Mouse (Mus musculus) midbrain, embryonic 13.5 days (tissue): Measurements from ENCODE around the gene Fcrlb. TPM values are rescaled to one million over a fixed set of nuclear protein-coding genes. Genes with fewer than 3 reads are reported as not detected.
A peak's percentile ranks its signal among the peaks of the same experiment; 100 is the strongest.

ENCODE experiments used
- ATAC-seq: fragments of 200-750 bp; cut with Nextera tagmentation; 2 replicates; pipeline ENCODE4 v1.8.0; 2017; ENCODE audit warnings: mild to moderate bottlenecking, moderate TSS enrichment, moderate library complexity
- H3K27ac ChIP-seq: fragments of 300-500 bp; sonication (generic); 2 replicates; pipeline ENCODE4 v1.5.1; 2015; ENCODE audit warnings: inconsistent platforms, mild to moderate bottlenecking, moderate library complexity
- H3K27me3 ChIP-seq: fragments of 300-500 bp; sonication (generic); 2 replicates; pipeline ENCODE4 v1.6.1; 2015; ENCODE audit warnings: mild to moderate bottlenecking, inconsistent platforms
- H3K36me3 ChIP-seq: fragments of 300-500 bp; sonication (generic); 2 replicates; pipeline ENCODE4 v1.6.1; 2015; ENCODE audit warnings: mild to moderate bottlenecking, inconsistent platforms
- H3K4me1 ChIP-seq: fragments of 300-500 bp; sonication (generic); replicated peaks from 2 replicates; pipeline ENCODE4 v1.6.1; 2015; ENCODE audit warnings: inconsistent platforms
- H3K4me2 ChIP-seq: fragments of 300-500 bp; sonication (generic); replicated peaks from 2 replicates; pipeline ENCODE4 v1.6.1; 2015; ENCODE audit warnings: moderate library complexity, mild to moderate bottlenecking, inconsistent platforms
- H3K4me3 ChIP-seq: fragments of 300-500 bp; sonication (generic); replicated peaks from 2 replicates; pipeline ENCODE4 v1.5.1; 2015; ENCODE audit warnings: mild to moderate bottlenecking, inconsistent platforms
- H3K9ac ChIP-seq: fragments of 300-500 bp; sonication (generic); replicated peaks from 2 replicates; pipeline ENCODE4 v1.6.1; 2015; ENCODE audit warnings: mild to moderate bottlenecking, inconsistent platforms
- H3K9me3 ChIP-seq: fragments of 300-500 bp; sonication (generic); 2 replicates; pipeline ENCODE4 v1.6.1; 2016; ENCODE audit warnings: mild to moderate bottlenecking, inconsistent platforms
- WGBS: fragments of 180-500 bp; shearing (Covaris S2); methylation state at CpG from one replicate; pipeline ENCODE4 v1.1.7; 2015; 5-methylcytosine and 5-hydroxymethylcytosine counted together
- polyA plus RNA-seq: library from polyadenylated mRNA; unstranded; fragments of >200 nt; fragmentation: Nextera tagmentation; extraction: Ambion mirVana; gene quantifications from 2 replicates; pipeline ENCODE4 v1.2.1, GENCODE M21; 2015

Gene Fcrlb
- polyA plus RNA-seq, 1 experiment from 2014 or later, result 0.16 TPM

- ATAC-seq, result 0 out of 2 replicates have a peak, but pooled peaks have one; percentile 15
- Histone ChIP-seq H3K27me3 (no peaks in the 10 kb centered on the region), H3K4me1 (peaks cover 21% of the 10 kb centered on the region), H3K4me2 (peak overlapping the region; percentile 81), H3K36me3 (peaks cover 23% of the 10 kb centered on the region), H3K9ac (peak overlapping the region; percentile 94), H3K4me3 (peak overlapping the region; percentile 94), H3K9me3 (no peaks in the 10 kb centered on the region), H3K27ac (no peak overlapping the region)
- WGBS, result 35% methylated on average over 8 of the region's 8 CpGs
Observed at GRCm38 (mm10) chr1:170884390-170884789, 28.4 kb downstream of the Fcrlb start.

GRCm38 (mm10) chr1:170882915-170883485, 29.7 kb downstream of the Fcrlb start:
- WGBS, result 90% methylated on average over 5 of the region's 5 CpGs
- Histone ChIP-seq H3K9ac (no peak overlapping the region), H3K27ac (no peak overlapping the region), H3K4me3 (no peak overlapping the region), H3K4me2 (no peak overlapping the region), H3K36me3 (peaks cover 33% of the 10 kb centered on the region), H3K9me3 (no peaks in the 10 kb centered on the region), H3K27me3 (no peaks in the 10 kb centered on the region), H3K4me1 (peaks cover 21% of the 10 kb centered on the region)
- no peak for ATAC-seq

GRCm38 (mm10) chr1:170876906-170877305, 35.8 kb downstream of the Fcrlb start:
- Histone ChIP-seq H3K4me2 (no peak overlapping the region), H3K4me3 (no peak overlapping the region), H3K27ac (no peak overlapping the region), H3K9ac (no peak overlapping the region), H3K27me3 (no peaks in the 10 kb centered on the region), H3K9me3 (no peaks in the 10 kb centered on the region), H3K36me3 (peaks cover 65% of the 10 kb centered on the region), H3K4me1 (no peaks in the 10 kb centered on the region)
- 96% methylated on average over 5 of the region's 5 CpGs for whole genome bisulfite sequencing
- no peak for ATAC-seq

GRCm38 (mm10) chr1:170875676-170876075, 37.1 kb downstream of the Fcrlb start:
- Histone ChIP-seq H3K9ac (no peak overlapping the region), H3K4me3 (no peak overlapping the region), H3K4me2 (no peak overlapping the region), H3K36me3 (peaks cover 59% of the 10 kb centered on the region), H3K27me3 (no peaks in the 10 kb centered on the region), H3K27ac (no peak overlapping the region), H3K4me1 (no peaks in the 10 kb centered on the region), H3K9me3 (no peaks in the 10 kb centered on the region)
- no peak for ATAC-seq
- 96% methylated on average over 3 of the region's 3 CpGs for WGBS

- WGBS, result 96% methylated on average over 2 of the region's 2 CpGs
- no peak for ATAC-seq
- Histone ChIP-seq H3K36me3 (peaks cover 33% of the 10 kb centered on the region), H3K27me3 (no peaks in the 10 kb centered on the region), H3K9me3 (no peaks in the 10 kb centered on the region), H3K4me3 (no peak overlapping the region), H3K9ac (no peak overlapping the region), H3K4me2 (no peak overlapping the region), H3K4me1 (peaks cover under 1% of the 10 kb centered on the region), H3K27ac (no peak overlapping the region)
Observed at GRCm38 (mm10) chr1:170871961-170872360, 40.8 kb downstream of the Fcrlb start.

- Histone ChIP-seq H3K9ac (no peak overlapping the region), H3K4me1 (peaks cover 7% of the 10 kb centered on the region), H3K36me3 (peaks cover 32% of the 10 kb centered on the region), H3K4me2 (no peak overlapping the region), H3K9me3 (no peaks in the 10 kb centered on the region), H3K27ac (no peak overlapping the region), H3K4me3 (no peak overlapping the region), H3K27me3 (no peaks in the 10 kb centered on the region)
- no peak for ATAC-seq
- 89% methylated on average over 6 of the region's 6 CpGs for WGBS
Observed at GRCm38 (mm10) chr1:170871402-170871801, 41.3 kb downstream of the Fcrlb start.

GRCm38 (mm10) chr1:170868905-170869283, 43.8 kb downstream of the Fcrlb start:
- Histone ChIP-seq H3K4me2 (peak overlapping the region; percentile 79), H3K27me3 (no peaks in the 10 kb centered on the region), H3K9me3 (no peaks in the 10 kb centered on the region), H3K9ac (peak overlapping the region; percentile 64), H3K36me3 (peaks cover 15% of the 10 kb centered on the region), H3K4me3 (peak overlapping the region; percentile 63), H3K27ac (no peak overlapping the region; the same call in 1 of the 2 replicates), H3K4me1 (peaks cover 13% of the 10 kb centered on the region)
- peak; percentile 46 for ATAC-seq
- WGBS, result 19% methylated on average over 14 of the region's 14 CpGs

- Histone ChIP-seq H3K9me3 (no peaks in the 10 kb centered on the region), H3K27me3 (no peaks in the 10 kb centered on the region), H3K36me3 (peaks cover 12% of the 10 kb centered on the region; the same call in 1 of the 2 replicates), H3K4me3 (peak overlapping the region; percentile 63), H3K4me1 (peaks cover 13% of the 10 kb centered on the region), H3K4me2 (peak overlapping the region; percentile 79), H3K9ac (peak overlapping the region; percentile 82), H3K27ac (no peak overlapping the region; the same call in 1 of the 2 replicates)
- ATAC-seq, result peak; percentile 90
- WGBS, result under 1% methylated on average over 33 of the region's 33 CpGs
Observed at GRCm38 (mm10) chr1:170868107-170868904, 44.4 kb downstream of the Fcrlb start.

GRCm38 (mm10) chr1:170867691-170868105, 45.0 kb downstream of the Fcrlb start, which contains the start of gene Atf6:
Atf6 (minus strand) TSS chr1:170867771.
- no peaks in the 10 kb centered on the region for H3K9me3 ChIP-seq
- H3K9ac ChIP-seq, result peak within 1 kb of the TSS; percentile 82
- peaks cover 12% of the 10 kb centered on the region; the same call in 1 of the 2 replicates for H3K36me3 ChIP-seq
- no peaks in the 10 kb centered on the region for H3K27me3 ChIP-seq
- peak within 1 kb of the TSS; percentile 79 for H3K4me2 ChIP-seq
- WGBS, result under 1% methylated on average over 25 of the region's 25 CpGs
- peak within 1 kb of the TSS; percentile 63 for H3K4me3 ChIP-seq
- ATAC-seq, result peak; percentile 83; the same call in 1 of the 2 replicates
- H3K27ac ChIP-seq, result peak within 1 kb of the TSS; percentile 41; the same call in 1 of the 2 replicates
- H3K4me1 ChIP-seq, result peaks cover 13% of the 10 kb centered on the region

- ATAC-seq, result peak; percentile 60
- Histone ChIP-seq H3K9ac (peak overlapping the region; percentile 82), H3K27ac (peak overlapping the region; percentile 41; the same call in 1 of the 2 replicates), H3K4me2 (peak overlapping the region; percentile 79), H3K4me1 (peaks cover 13% of the 10 kb centered on the region), H3K27me3 (no peaks in the 10 kb centered on the region), H3K36me3 (peaks cover 8% of the 10 kb centered on the region; the same call in 1 of the 2 replicates), H3K9me3 (no peaks in the 10 kb centered on the region), H3K4me3 (peak overlapping the region; percentile 63)
- 3% methylated on average over 30 of the region's 30 CpGs for WGBS
Observed at GRCm38 (mm10) chr1:170866992-170867690, 45.6 kb downstream of the Fcrlb start.

GRCm38 (mm10) chr1:170865406-170865805, 47.3 kb downstream of the Fcrlb start:
- H3K4me3 ChIP-seq, result no peak overlapping the region
- WGBS, result 92% methylated on average over 5 of the region's 5 CpGs
- no peak overlapping the region for H3K4me2 ChIP-seq
- no peak for ATAC-seq
- H3K9ac ChIP-seq, result no peak overlapping the region
- no peak overlapping the region for H3K27ac ChIP-seq
- H3K9me3 ChIP-seq, result no peaks in the 10 kb centered on the region
- H3K27me3 ChIP-seq, result no peaks in the 10 kb centered on the region
- H3K4me1 ChIP-seq, result peaks cover 13% of the 10 kb centered on the region
- H3K36me3 ChIP-seq, result no peaks in the 10 kb centered on the region

GRCm38 (mm10) chr1:170864754-170865153, 48.0 kb downstream of the Fcrlb start:
- Histone ChIP-seq H3K4me2 (no peak overlapping the region), H3K4me1 (peaks cover 13% of the 10 kb centered on the region), H3K4me3 (no peak overlapping the region), H3K9me3 (no peaks in the 10 kb centered on the region), H3K27ac (no peak overlapping the region), H3K9ac (no peak overlapping the region), H3K36me3 (no peaks in the 10 kb centered on the region), H3K27me3 (no peaks in the 10 kb centered on the region)
- no peak for ATAC-seq
- 81% methylated on average over 3 of the region's 3 CpGs for WGBS
